11 mouse cellular contexts compared by ENCODE assay signal in genomic region chr11:59758191-59758985, GRCm38 (mm10). TPM values are rescaled to one million over a fixed set of nuclear protein-coding genes. Genes with fewer than 3 reads are reported as not detected.
DNase-seq lines count a peak whose midpoint lies in the region; ATAC-seq and TF ChIP-seq lines count a peak whose summit lies in the region.
"Had no signal": no experiment of that assay in that cellular context is flagged by ENCODE, and none has a peak within 500 bp of the region (broad histone marks: within the 10 kb centered on the region; RNA-seq: fewer than 3 reads in every experiment).

No protein-coding gene starts in this region.

- H3K9me3 ChIP-seq in heart, embryonic 16.5 days (replicated peaks; ENCODE audit: control insufficient read depth, low read length), result no peaks in the 10 kb centered on the region
- H3K9me3 ChIP-seq: midbrain, embryonic 10.5 days had no signal

- TF ChIP-seq POLR2A in cerebellum, adult 2 months (IDR thresholded peaks at IDR 0.05; ENCODE audit: borderline replicate concordance, insufficient read depth, low read length), result no peak

- H3K4me3 ChIP-seq in layer of hippocampus, adult 2 months, result no peak overlapping the region
- no peak overlapping the region for H3K4me3 ChIP-seq in cerebellum, adult 2 months (replicated peaks; ENCODE audit: insufficient read depth, low read depth, low read length)
- no peak overlapping the region for H3K4me3 ChIP-seq in heart, embryonic 16.5 days (ENCODE audit: low read length)
- H3K4me3 ChIP-seq: midbrain, embryonic 10.5 days had no signal

- peaks cover 48% of the 10 kb centered on the region for H3K4me1 ChIP-seq in cerebellum, adult 2 months (ENCODE audit: control insufficient read depth, insufficient read depth, low read length)
- peaks cover 23% of the 10 kb centered on the region for H3K4me1 ChIP-seq in heart, embryonic 16.5 days (ENCODE audit: control insufficient read depth, insufficient read depth, low read length)
- H3K4me1 ChIP-seq: midbrain, embryonic 10.5 days had no signal

- H3K27ac ChIP-seq in layer of hippocampus, adult 2 months, result peak overlapping the region; percentile 84
- peak overlapping the region; percentile 98 for H3K27ac ChIP-seq in cerebellum, adult 2 months (ENCODE audit: insufficient read depth, low read length)
- H3K27ac ChIP-seq in heart, embryonic 16.5 days (ENCODE audit: low read length), result peak overlapping the region; percentile 81
- H3K27ac ChIP-seq: midbrain, embryonic 10.5 days had no signal

- H3K27me3 ChIP-seq in cerebellum, adult 2 months (ENCODE audit: control insufficient read depth, insufficient read depth, low read length), result no peaks in the 10 kb centered on the region
- no peaks in the 10 kb centered on the region for H3K27me3 ChIP-seq in heart, embryonic 16.5 days (ENCODE audit: control insufficient read depth, insufficient read depth, low read length)

- TF ChIP-seq CTCF in layer of hippocampus, adult 2 months (conservative IDR thresholded peaks at IDR 0.05), result no peak
- no peak for TF ChIP-seq CTCF in cerebellum, adult 2 months (IDR thresholded peaks at IDR 0.05; ENCODE audit: borderline replicate concordance, insufficient read depth, low read depth, low read length)

- ATAC-seq in frontal cortex, adult (ENCODE audit: low TSS enrichment), result peak; percentile 29; the same call in 1 of the 2 replicates
- 0 out of 2 replicates have a peak, but pooled peaks have one; percentile 20 for ATAC-seq in heart, embryonic 16.5 days (replicated peaks; ENCODE audit: extremely low read depth, insufficient read depth, low FRiP score)
- ATAC-seq: CD4-positive, CD25-positive, alpha-beta regulatory T cell, adult 4 months had no signal

- H3K36me3 ChIP-seq in heart, embryonic 16.5 days (ENCODE audit: control insufficient read depth, insufficient read depth), result peaks cover 51% of the 10 kb centered on the region

- DNase-seq in frontal cortex, postnatal 25 days (ENCODE audit: low spot score in 2 of 2), result no peak
- DNase-seq in layer of hippocampus, adult 2 months (ENCODE audit: low spot score in 2 of 2), result no peak
- DNase-seq in layer of hippocampus, adult 9-11 months, result no peak
- peak in 1 of 2 experiments; percentile 66 for DNase-seq in cerebellum, adult 2 months
- DNase-seq in right cerebral cortex, postnatal 14 days, result no peak
- DNase-seq in embryo, embryonic 11 days, result no peak

- WGBS in cerebellum, adult 2 months, result 25% methylated on average over 9 of the region's 9 CpGs
- 68% methylated on average over 9 of the region's 9 CpGs for WGBS in heart, embryonic 16.5 days

- H3K4me2 ChIP-seq in heart, embryonic 16.5 days (ENCODE audit: low read depth, low read length), result no peak overlapping the region

- H3K9ac ChIP-seq in heart, embryonic 16.5 days (ENCODE audit: low read length), result no peak overlapping the region

RNA-seq across cellular contexts. Expression of gene Pld6, which starts 29.1 kb away (rescaled TPM):
- total RNA-seq in layer of hippocampus, adult 2 months (2021), result 1 to 10 TPM in 1 of 2 experiments, under 1 TPM in 1; 0.69 to 1.2 TPM
- 2.3 and 2.5 TPM in 2 replicates for polyA plus RNA-seq in cerebellum, adult 2 months (2012; rRNA removed)
- 4.8 and 5.8 TPM in 2 replicates for polyA plus RNA-seq in heart, embryonic 16.5 days (2015; fragmentation: Nextera tagmentation; extraction: Ambion mirVana)
- total RNA-seq: gastrocnemius, adult 8-10 months had no signal

RNA-seq across cellular contexts. Expression of gene Flcn, which starts 51.4 kb away (rescaled TPM):
- 10 to 100 TPM; 44.8 to 46.9 TPM for total RNA-seq in layer of hippocampus, adult 2 months (2021)
- polyA plus RNA-seq in cerebellum, adult 2 months (2012; rRNA removed), result 81.1 and 88.2 TPM in 2 replicates
- polyA plus RNA-seq in heart, embryonic 16.5 days (2015; fragmentation: Nextera tagmentation; extraction: Ambion mirVana), result 44.4 and 45.5 TPM in 2 replicates
